Mouse (Mus musculus) left cerebral cortex, postnatal 14 days (tissue): ENCODE results near the gene Hdgfl1. TPM values are rescaled to one million over a fixed set of nuclear protein-coding genes. Genes with fewer than 3 reads are reported as not detected.

Experiments
- DNase-seq, 2 experiments: peaks; one replicate each; pipeline ENCODE4 v3.0.0; 2021 to 2022; ENCODE audit warnings: low spot score in 2 of 2, mixed read lengths in 1 of 2
- intact Hi-C: fragments of 180-260 bp; cut with DNase I; formaldehyde crosslinking; loops from one replicate; pipeline ENCODE4 v1.15.1; 2025
- long read RNA-seq, 2 experiments: library from polyadenylated mRNA; stranded (forward); transcript quantifications; one replicate each; pipeline ENCODE4 v2.0.0; 2021
- total RNA-seq, 2 experiments: library from RNA; stranded (reverse); gene quantifications; 2 replicates each; pipeline ENCODE4 v1.2.3; 2021

Gene Hdgfl1
- total RNA-seq, result not detected
- long read RNA-seq, experiment 1, result 0 reads
- long read RNA-seq, experiment 2, result 0 reads

- no peak for DNase-seq
- intact Hi-C loops, result no loop called here
Measured at GRCm38 (mm10) chr13:26769955-26770354, at the start of gene Hdgfl1. Hdgfl1 (minus strand) TSS chr13:26770165.

GRCm38 (mm10) chr13:26795460-26795859 lies 25.5 kb upstream of the Hdgfl1 start:
- intact Hi-C loops, result no loop called here

GRCm38 (mm10) chr13:26769424-26769823 lies 541 bp downstream of the Hdgfl1 start:
- DNase-seq, result no peak
- intact Hi-C loops, result no loop called here

More at GRCm38 (mm10) chr13:26795460-26795859, 25.5 kb upstream of the Hdgfl1 start:
- DNase-seq, result no peak

GRCm38 (mm10) chr13:26761966-26762803 lies 7.8 kb downstream of the Hdgfl1 start:
- DNase-seq, result no peak
- intact Hi-C loops, result no loop called here

GRCm38 (mm10) chr13:26752863-26753262 lies 17.1 kb downstream of the Hdgfl1 start:
- no peak for DNase-seq
- intact Hi-C loops, result no loop called here

GRCm38 (mm10) chr13:26752414-26752813 lies 17.6 kb downstream of the Hdgfl1 start:
- intact Hi-C loops, result no loop called here
- no peak for DNase-seq

- no peak for DNase-seq
- intact Hi-C loops, result no loop called here
Measured at GRCm38 (mm10) chr13:26745760-26746457, 24.1 kb downstream of the Hdgfl1 start.

- DNase-seq, result no peak
- intact Hi-C loops, result no loop called here
Measured at GRCm38 (mm10) chr13:26745059-26745759, 24.8 kb downstream of the Hdgfl1 start.

- intact Hi-C loops, result no loop called here
Measured at GRCm38 (mm10) chr13:26744068-26744467, 25.9 kb downstream of the Hdgfl1 start.

GRCm38 (mm10) chr13:26734981-26735380 lies 35.0 kb downstream of the Hdgfl1 start:
- DNase-seq, result no peak
- intact Hi-C loops, result no loop called here

More at GRCm38 (mm10) chr13:26744068-26744467, 25.9 kb downstream of the Hdgfl1 start:
- DNase-seq, result no peak

GRCm38 (mm10) chr13:26724250-26724649 lies 45.7 kb downstream of the Hdgfl1 start:
- intact Hi-C loops, result no loop called here
- DNase-seq, result no peak

GRCm38 (mm10) chr13:26721333-26721732 lies 48.6 kb downstream of the Hdgfl1 start:
- DNase-seq, result no peak
- intact Hi-C loops, result no loop called here

GRCm38 (mm10) chr13:26720917-26721316 lies 49.0 kb downstream of the Hdgfl1 start:
- no peak for DNase-seq
- intact Hi-C loops, result no loop called here

GRCm38 (mm10) chr13:26719146-26719715 lies 50.7 kb downstream of the Hdgfl1 start:
- intact Hi-C loops, result no loop called here
- DNase-seq, result no peak
